In the genomic region with DNA sequence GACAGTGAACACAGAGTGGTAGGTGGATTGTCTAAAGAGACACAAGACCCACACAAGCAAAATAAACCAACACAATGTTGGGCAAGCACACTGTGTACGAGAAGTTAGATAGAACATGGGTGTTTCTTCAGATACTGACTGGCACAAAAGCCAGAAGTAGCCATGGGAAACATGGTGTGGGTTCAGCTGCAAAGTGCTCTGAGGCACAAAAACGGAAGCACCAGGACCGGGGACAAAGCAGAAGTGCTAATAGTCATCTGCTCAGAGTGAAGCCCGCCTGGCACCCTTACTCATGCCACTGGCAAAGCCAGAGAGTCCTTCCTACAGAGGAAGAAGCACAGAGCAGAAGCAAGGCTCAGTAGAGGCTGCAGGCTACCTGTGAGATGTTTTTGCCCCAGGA, we compare ENCODE assay signal across 15 mouse cellular contexts.
A peak's percentile ranks its signal among the peaks of the same experiment; 100 is the strongest.
DNase-seq lines count a peak whose midpoint lies in the region; ATAC-seq lines count a peak whose summit lies in the region.
"Had no signal": no experiment of that assay in that cellular context is flagged by ENCODE, and none has a peak within 500 bp of the region (broad histone marks: within the 10 kb centered on the region; RNA-seq: fewer than 3 reads in every experiment).

No protein-coding gene starts in this region.

- H3K4me2 ChIP-seq in liver, embryonic 15.5 days, result no peak overlapping the region
- no peak overlapping the region for H3K4me2 ChIP-seq in liver, embryonic 12.5 days
- H3K4me2 ChIP-seq: kidney, embryonic 15.5 days; liver, embryonic 13.5 days; midbrain, embryonic 13.5 days had no signal

- no peaks in the 10 kb centered on the region for H3K27me3 ChIP-seq in liver, embryonic 15.5 days
- H3K27me3 ChIP-seq in liver, embryonic 12.5 days (replicated peaks), result no peaks in the 10 kb centered on the region
- H3K27me3 ChIP-seq: kidney, embryonic 15.5 days; liver, embryonic 13.5 days; midbrain, embryonic 13.5 days had no signal

- peak; percentile 51 to 57 for DNase-seq in lung, postnatal 4 days
- DNase-seq in spleen, postnatal 4 days (ENCODE audit: low spot score in 2 of 2), result peak; percentile 45 to 73
- no peak for DNase-seq in embryo, embryonic 9.5 days (ENCODE audit: extremely low spot score)
- DNase-seq in left cerebral cortex, postnatal 25 days (ENCODE audit: low spot score in 2 of 2), result no peak
- DNase-seq: cerebellum, adult 2 months; forebrain, postnatal 0 days; heart, postnatal 10 days; liver, embryonic 13.5 days; retina, postnatal 1 day had no signal

- H3K4me1 ChIP-seq in liver, embryonic 15.5 days (replicated peaks), result peaks cover 12% of the 10 kb centered on the region
- H3K4me1 ChIP-seq in liver, embryonic 12.5 days, result peaks cover 25% of the 10 kb centered on the region

- no peak overlapping the region for H3K9ac ChIP-seq in liver, embryonic 15.5 days
- H3K9ac ChIP-seq in liver, embryonic 12.5 days, result no peak overlapping the region
- H3K9ac ChIP-seq: forebrain, postnatal 0 days; kidney, embryonic 15.5 days; liver, embryonic 13.5 days; midbrain, embryonic 13.5 days had no signal

- peak overlapping the region; percentile 4; the same call in 1 of the 2 replicates for H3K27ac ChIP-seq in liver, embryonic 15.5 days (replicated peaks)
- no peak overlapping the region for H3K27ac ChIP-seq in liver, embryonic 12.5 days
- H3K27ac ChIP-seq: kidney, embryonic 15.5 days; liver, embryonic 13.5 days; midbrain, embryonic 13.5 days had no signal

- intact Hi-C loops in left cerebral cortex, postnatal 25 days (cut with DNase I), result no loop called here

- H3K36me3 ChIP-seq in liver, embryonic 15.5 days (replicated peaks), result no peaks in the 10 kb centered on the region
- no peaks in the 10 kb centered on the region for H3K36me3 ChIP-seq in liver, embryonic 12.5 days
- H3K36me3 ChIP-seq: kidney, embryonic 15.5 days; liver, embryonic 13.5 days; midbrain, embryonic 13.5 days had no signal

- no peaks in the 10 kb centered on the region for H3K9me3 ChIP-seq in liver, embryonic 15.5 days (replicated peaks)
- H3K9me3 ChIP-seq in liver, embryonic 12.5 days (replicated peaks), result no peaks in the 10 kb centered on the region
- H3K9me3 ChIP-seq: kidney, embryonic 15.5 days; liver, embryonic 13.5 days; midbrain, embryonic 13.5 days had no signal

- 42% methylated on average over 4 of the region's 4 CpGs for WGBS in liver, embryonic 15.5 days (ENCODE audit: insufficient replicate concordance)
- WGBS in liver, embryonic 12.5 days (ENCODE audit: insufficient replicate concordance), result 43% methylated on average over 4 of the region's 4 CpGs

- no peak overlapping the region for H3K4me3 ChIP-seq in liver, embryonic 15.5 days (replicated peaks)
- H3K4me3 ChIP-seq in liver, embryonic 12.5 days, result no peak overlapping the region
- H3K4me3 ChIP-seq: erythroblast, embryonic 14.5 days; kidney, embryonic 15.5 days; liver, embryonic 13.5 days; midbrain, embryonic 13.5 days had no signal

- ATAC-seq in liver, embryonic 15.5 days (ENCODE audit: insufficient read depth), result no peak
- ATAC-seq in liver, embryonic 12.5 days, result no peak
- ATAC-seq in common myeloid progenitor, adult 5-6 weeks (replicated peaks; ENCODE audit: low read depth, poor library complexity, severe bottlenecking), result peak; percentile 81
- ATAC-seq: forebrain, postnatal 0 days; midbrain, embryonic 13.5 days had no signal

Comparison
In these comparisons a context has a peak if more than half of its experiments do, and no peak if none do; other contexts are left out.
1. DNase-seq: peak in lung, postnatal 4 days (2 of 2) and spleen, postnatal 4 days (2 of 2); none in embryo, embryonic 9.5 days (single experiment) and left cerebral cortex, postnatal 25 days (0 of 2).